Mouse (Mus musculus) stomach, postnatal 0 days (tissue): ENCODE measurements around the gene Abcb9.

Experiments used
- CTCF ChIP-seq: IDR thresholded peaks from 2 replicates; pipeline ENCODE4 v1.5.1; 2016; ENCODE audit warnings: antibody characterized with exemption, low read depth, mild to moderate bottlenecking, moderate library complexity
- EP300 ChIP-seq: optimal IDR thresholded peaks from 2 replicates; pipeline ENCODE3; 2016; ENCODE audit warnings: antibody characterized with exemption

DNA sequence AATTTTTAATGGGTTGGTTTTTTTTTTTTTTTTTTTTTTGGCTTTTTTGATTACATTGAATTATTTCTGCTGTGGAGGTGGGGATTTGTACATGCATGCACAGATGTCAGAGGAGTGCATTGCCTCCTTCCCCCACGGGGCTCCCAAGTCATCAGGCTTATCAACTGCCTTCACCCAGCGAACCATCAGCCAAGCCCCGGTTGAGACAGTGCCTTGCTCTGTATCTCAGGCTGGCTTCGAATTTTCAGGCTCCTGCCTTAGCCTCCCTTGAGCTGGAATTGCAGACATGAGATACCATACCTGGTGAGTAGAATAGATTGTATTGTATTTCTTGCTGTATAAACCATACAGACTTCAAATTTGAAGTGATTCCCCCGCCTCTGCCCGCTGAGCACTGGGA lies 56.0 kb downstream of the Abcb9 start:
- TF ChIP-seq CTCF (no peak), EP300 (no peak)
